Mouse (Mus musculus): Measurements from ENCODE around the gene Il1rl2.

DNA sequence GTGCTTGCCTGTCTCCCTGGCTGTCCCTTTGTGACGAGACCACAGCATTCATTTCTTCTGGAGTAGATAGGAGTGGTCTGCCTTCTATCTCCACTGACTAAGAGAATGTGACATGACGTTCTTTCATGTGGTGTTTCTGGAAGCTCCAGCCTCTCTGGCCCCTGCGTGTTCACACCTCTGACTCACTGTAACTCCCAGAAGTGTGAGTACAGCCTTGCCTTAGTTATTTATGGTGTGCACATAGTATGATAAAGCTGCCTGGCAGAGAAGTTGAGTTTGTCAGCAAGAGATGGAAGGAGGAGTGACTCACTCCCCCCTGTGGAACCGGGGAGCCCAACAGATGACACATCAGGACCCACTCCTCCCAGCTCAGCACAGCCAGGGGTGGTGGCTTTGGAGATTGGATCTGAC is 34.4 kb downstream of the Il1rl2 start:
- TF ChIP-seq CTCF (IDR thresholded peaks at IDR 0.05; ENCODE audit: low read depth) (no peak), EP300 (IDR thresholded peaks at IDR 0.05; ENCODE audit: low read depth) (no peak)

Measured in liver, postnatal 0 days (tissue).